20 mouse cellular contexts compared by ENCODE assay signal in genomic region chr2:76050911-76051310, GRCm38 (mm10).
DNase-seq lines count a peak whose midpoint lies in the region; ATAC-seq and TF ChIP-seq lines count a peak whose summit lies in the region.
"Had no signal": no experiment of that assay in that cellular context is flagged by ENCODE, and none has a peak within 500 bp of the region (broad histone marks: within the 10 kb centered on the region; RNA-seq: fewer than 3 reads in every experiment).

No protein-coding gene starts in this region.

- H3K36me3 ChIP-seq in forebrain, embryonic 14.5 days (ENCODE audit: control insufficient read depth, insufficient read depth, low read length): no peaks in the 10 kb centered on the region
- no peaks in the 10 kb centered on the region for H3K36me3 ChIP-seq in forebrain, embryonic 10.5 days (replicated peaks)
- no peaks in the 10 kb centered on the region for H3K36me3 ChIP-seq in kidney, adult 2 months (ENCODE audit: control insufficient read depth, insufficient read depth, low read length)
- no peaks in the 10 kb centered on the region for H3K36me3 ChIP-seq in neural tube, embryonic 13.5 days
- no peaks in the 10 kb centered on the region for H3K36me3 ChIP-seq in neural tube, embryonic 15.5 days
- H3K36me3 ChIP-seq: embryonic facial prominence, embryonic 10.5 days; G1E; heart, embryonic 13.5 days had no signal

- H3K27me3 ChIP-seq in forebrain, embryonic 14.5 days (replicated peaks; ENCODE audit: control insufficient read depth, insufficient read depth, low read length): no peaks in the 10 kb centered on the region
- no peaks in the 10 kb centered on the region for H3K27me3 ChIP-seq in forebrain, embryonic 10.5 days (ENCODE audit: poor library complexity, severe bottlenecking)
- no peaks in the 10 kb centered on the region for H3K27me3 ChIP-seq in kidney, adult 2 months (replicated peaks; ENCODE audit: control insufficient read depth, insufficient read depth, low read length)
- no peaks in the 10 kb centered on the region for H3K27me3 ChIP-seq in neural tube, embryonic 13.5 days
- H3K27me3 ChIP-seq in neural tube, embryonic 15.5 days (replicated peaks): no peaks in the 10 kb centered on the region
- H3K27me3 ChIP-seq: heart, embryonic 13.5 days had no signal

- WGBS in forebrain, embryonic 14.5 days: 83% methylated on average over 4 of the region's 4 CpGs
- WGBS in forebrain, embryonic 10.5 days: 93% methylated on average over 4 of the region's 4 CpGs
- WGBS in kidney, adult 2 months: 43% methylated on average over 4 of the region's 4 CpGs
- WGBS in neural tube, embryonic 13.5 days: 51% methylated on average over 4 of the region's 4 CpGs
- 53% methylated on average over 4 of the region's 4 CpGs for WGBS in neural tube, embryonic 15.5 days

- H3K4me1 ChIP-seq in forebrain, embryonic 14.5 days (ENCODE audit: control insufficient read depth, insufficient read depth, low read length): no peaks in the 10 kb centered on the region
- H3K4me1 ChIP-seq in forebrain, embryonic 10.5 days: peaks cover 17% of the 10 kb centered on the region
- 0 out of 2 replicates have a peak, but pooled peaks cover 2% of the 10 kb centered on the region for H3K4me1 ChIP-seq in kidney, adult 2 months (ENCODE audit: control insufficient read depth, insufficient read depth, low read length)
- H3K4me1 ChIP-seq in neural tube, embryonic 13.5 days (replicated peaks): peaks cover 50% of the 10 kb centered on the region
- H3K4me1 ChIP-seq in neural tube, embryonic 15.5 days: 0 out of 2 replicates have a peak, but pooled peaks cover 7% of the 10 kb centered on the region

- TF ChIP-seq CTCF in kidney, adult 2 months (conservative IDR thresholded peaks at IDR 0.05; ENCODE audit: insufficient read depth, insufficient read length, low read depth, low read length): no peak

- peak; percentile 43 for DNase-seq in forebrain, embryonic 14.5 days (ENCODE audit: low spot score)
- DNase-seq in forebrain, embryonic 10.5 days (ENCODE audit: extremely low spot score, low spot score): no peak
- peak; percentile 54 for DNase-seq in kidney, adult 2 months
- DNase-seq in kidney, adult 18-20 months: no peak
- peak; percentile 53 for DNase-seq in kidney, postnatal 14 days
- no peak for DNase-seq in kidney, adult 11 months
- DNase-seq: adrenal gland, adult 8-10 months; adrenal gland, postnatal 36 days; B cell, adult 2 months; cerebellum, adult 2 months; cerebellum, postnatal 10 days; gastrocnemius, postnatal 36 days; heart, adult 11 months; heart, postnatal 36 days had no signal

- no peak for TF ChIP-seq POLR2A in kidney, adult 2 months (IDR thresholded peaks at IDR 0.05; ENCODE audit: low read depth, low read length)

- H3K4me2 ChIP-seq in forebrain, embryonic 14.5 days (ENCODE audit: low read length): no peak overlapping the region
- no peak overlapping the region for H3K4me2 ChIP-seq in neural tube, embryonic 13.5 days
- no peak overlapping the region for H3K4me2 ChIP-seq in neural tube, embryonic 15.5 days
- H3K4me2 ChIP-seq: heart, embryonic 13.5 days had no signal

- ATAC-seq in forebrain, embryonic 14.5 days: no peak
- ATAC-seq in neural tube, embryonic 13.5 days (ENCODE audit: low read depth): peak; percentile 24; the same call in 1 of the 2 replicates
- ATAC-seq in neural tube, embryonic 15.5 days (ENCODE audit: low FRiP score): no peak
- ATAC-seq: CD4-positive, CD25-positive, alpha-beta regulatory T cell, adult 4 months had no signal

- no peak overlapping the region for H3K27ac ChIP-seq in forebrain, embryonic 14.5 days (ENCODE audit: low read depth, low read length)
- no peak overlapping the region for H3K27ac ChIP-seq in forebrain, embryonic 10.5 days
- H3K27ac ChIP-seq in kidney, adult 2 months (ENCODE audit: insufficient read depth, low read depth, low read length): no peak overlapping the region
- H3K27ac ChIP-seq in neural tube, embryonic 13.5 days (replicated peaks): peak overlapping the region; percentile 68
- no peak overlapping the region for H3K27ac ChIP-seq in neural tube, embryonic 15.5 days (replicated peaks)
- H3K27ac ChIP-seq: embryonic facial prominence, embryonic 10.5 days; heart, embryonic 13.5 days had no signal

- H3K9ac ChIP-seq in forebrain, embryonic 14.5 days (ENCODE audit: low read length): no peak overlapping the region
- no peak overlapping the region for H3K9ac ChIP-seq in neural tube, embryonic 13.5 days
- H3K9ac ChIP-seq in neural tube, embryonic 15.5 days (replicated peaks): no peak overlapping the region
- H3K9ac ChIP-seq: heart, embryonic 13.5 days had no signal

- H3K9me3 ChIP-seq in forebrain, embryonic 14.5 days (replicated peaks; ENCODE audit: control insufficient read depth, low read length): no peaks in the 10 kb centered on the region
- no peaks in the 10 kb centered on the region for H3K9me3 ChIP-seq in forebrain, embryonic 10.5 days
- no peaks in the 10 kb centered on the region for H3K9me3 ChIP-seq in neural tube, embryonic 13.5 days
- no peaks in the 10 kb centered on the region for H3K9me3 ChIP-seq in neural tube, embryonic 15.5 days (replicated peaks)
- H3K9me3 ChIP-seq: embryonic facial prominence, embryonic 10.5 days; G1E; heart, embryonic 13.5 days had no signal

- H3K4me3 ChIP-seq in forebrain, embryonic 14.5 days (ENCODE audit: low read depth, low read length): no peak overlapping the region
- H3K4me3 ChIP-seq in forebrain, embryonic 10.5 days: no peak overlapping the region
- H3K4me3 ChIP-seq in kidney, adult 2 months (ENCODE audit: insufficient read depth, low read depth, low read length): no peak overlapping the region
- H3K4me3 ChIP-seq in neural tube, embryonic 13.5 days: no peak overlapping the region
- no peak overlapping the region for H3K4me3 ChIP-seq in neural tube, embryonic 15.5 days (replicated peaks)
- H3K4me3 ChIP-seq: embryonic facial prominence, embryonic 10.5 days; heart, embryonic 13.5 days had no signal

Comparison
In these comparisons a context has a peak if more than half of its experiments do, and no peak if none do; other contexts are left out.
1. DNase-seq: peak in forebrain, embryonic 14.5 days (single experiment), kidney, adult 2 months (single experiment) and kidney, postnatal 14 days (single experiment); none in forebrain, embryonic 10.5 days (single experiment), kidney, adult 18-20 months (single experiment) and kidney, adult 11 months (single experiment).